Mouse (Mus musculus): ENCODE measurements around the gene Slc35a5. TPM values are rescaled to one million over a fixed set of nuclear protein-coding genes. Genes with fewer than 3 reads are reported as not detected.

Gene Slc35a5
- polyA plus RNA-seq (2014; fragmentation: Nextera tagmentation; extraction: Ambion mirVana), result 14.8 and 18.2 TPM in 2 replicates

GRCm38 (mm10) chr16:45158522-45159388 lies at the start of gene Slc35a5, which contains the start of gene Atg3:
Gene Slc35a5 (minus strand): TSS chr16:45158706.
Gene Atg3 (plus strand): TSS chr16:45158785.
- Histone ChIP-seq H3K36me3 (ENCODE audit: control insufficient read depth, insufficient read depth, low read length) (no peaks in the 10 kb centered on the region), H3K9me3 (ENCODE audit: control insufficient read depth, low read length) (no peaks in the 10 kb centered on the region), H3K4me2 (peak within 1 kb of the TSS; percentile 83), H3K4me1 (ENCODE audit: control insufficient read depth, insufficient read depth, low read length) (peaks cover 8% of the 10 kb centered on the region), H3K27ac (ENCODE audit: low read depth, low read length) (peak within 1 kb of the TSS; percentile 74), H3K4me3 (ENCODE audit: low read depth, low read length) (peak within 1 kb of the TSS; percentile 59), H3K27me3 (ENCODE audit: control insufficient read depth, insufficient read depth, low read length) (no peaks in the 10 kb centered on the region), H3K9ac (ENCODE audit: low read length) (peak within 1 kb of the TSS; percentile 82)
- ATAC-seq (ENCODE audit: low FRiP score), result peak; percentile 99
- peak; percentile 99 for DNase-seq (ENCODE audit: low spot score, missing footprints)
- 0% methylated on average over 48 of the region's 64 CpGs for WGBS

- H3K27me3 ChIP-seq (ENCODE audit: control insufficient read depth, insufficient read depth, low read length), result no peaks in the 10 kb centered on the region
- no peak for DNase-seq (ENCODE audit: low spot score, missing footprints)
- ATAC-seq (ENCODE audit: low FRiP score), result no peak
- H3K4me2 ChIP-seq, result no peak overlapping the region
- H3K9ac ChIP-seq (ENCODE audit: low read length), result no peak overlapping the region
- H3K36me3 ChIP-seq (ENCODE audit: control insufficient read depth, insufficient read depth, low read length), result no peaks in the 10 kb centered on the region
- H3K4me1 ChIP-seq (ENCODE audit: control insufficient read depth, insufficient read depth, low read length), result no peaks in the 10 kb centered on the region
- no peaks in the 10 kb centered on the region for H3K9me3 ChIP-seq (ENCODE audit: control insufficient read depth, low read length)
- H3K27ac ChIP-seq (ENCODE audit: low read depth, low read length), result no peak overlapping the region
- WGBS, result 86% methylated on average over 12 of the region's 12 CpGs
- no peak overlapping the region for H3K4me3 ChIP-seq (ENCODE audit: low read depth, low read length)
These were observed 46.6 kb upstream of the Slc35a5 start for GRCm38 (mm10) chr16:45204859-45205670.

- WGBS, result 92% methylated on average over 4 of the region's 4 CpGs
- no peaks in the 10 kb centered on the region for H3K9me3 ChIP-seq (ENCODE audit: control insufficient read depth, low read length)
These were observed 45.9 kb upstream of the Slc35a5 start for GRCm38 (mm10) chr16:45204438-45204837.

GRCm38 (mm10) chr16:45201395-45201794 lies 42.9 kb upstream of the Slc35a5 start:
- no peak for DNase-seq (ENCODE audit: low spot score, missing footprints)
- WGBS, result 95% methylated on average over 2 of the region's 2 CpGs
- ATAC-seq (ENCODE audit: low FRiP score), result no peak

More at GRCm38 (mm10) chr16:45204438-45204837, 45.9 kb upstream of the Slc35a5 start:
- Histone ChIP-seq H3K4me1 (ENCODE audit: control insufficient read depth, insufficient read depth, low read length) (no peaks in the 10 kb centered on the region), H3K4me3 (ENCODE audit: low read depth, low read length) (no peak overlapping the region), H3K27me3 (ENCODE audit: control insufficient read depth, insufficient read depth, low read length) (no peaks in the 10 kb centered on the region), H3K4me2 (no peak overlapping the region), H3K27ac (ENCODE audit: low read depth, low read length) (no peak overlapping the region), H3K9ac (ENCODE audit: low read length) (no peak overlapping the region), H3K36me3 (ENCODE audit: control insufficient read depth, insufficient read depth, low read length) (no peaks in the 10 kb centered on the region)
- ATAC-seq (ENCODE audit: low FRiP score) (no peak), DNase-seq (ENCODE audit: low spot score, missing footprints) (no peak)

GRCm38 (mm10) chr16:45196816-45197215 lies 38.3 kb upstream of the Slc35a5 start:
- peak; percentile 83 for ATAC-seq (ENCODE audit: low FRiP score)
- WGBS, result 37% methylated on average over 6 of the region's 6 CpGs
- H3K4me2 ChIP-seq, result no peak overlapping the region
- DNase-seq (ENCODE audit: low spot score, missing footprints), result peak; percentile 98
- H3K9me3 ChIP-seq (ENCODE audit: control insufficient read depth, low read length), result no peaks in the 10 kb centered on the region
- no peak overlapping the region for H3K9ac ChIP-seq (ENCODE audit: low read length)
- no peaks in the 10 kb centered on the region for H3K36me3 ChIP-seq (ENCODE audit: control insufficient read depth, insufficient read depth, low read length)
- H3K4me1 ChIP-seq (ENCODE audit: control insufficient read depth, insufficient read depth, low read length), result no peaks in the 10 kb centered on the region
- H3K4me3 ChIP-seq (ENCODE audit: low read depth, low read length), result no peak overlapping the region
- H3K27me3 ChIP-seq (ENCODE audit: control insufficient read depth, insufficient read depth, low read length), result no peaks in the 10 kb centered on the region
- H3K27ac ChIP-seq (ENCODE audit: low read depth, low read length), result no peak overlapping the region

More at GRCm38 (mm10) chr16:45201395-45201794, 42.9 kb upstream of the Slc35a5 start:
- no peak overlapping the region for H3K9ac ChIP-seq (ENCODE audit: low read length)
- H3K4me3 ChIP-seq (ENCODE audit: low read depth, low read length), result no peak overlapping the region
- H3K27me3 ChIP-seq (ENCODE audit: control insufficient read depth, insufficient read depth, low read length), result no peaks in the 10 kb centered on the region
- no peaks in the 10 kb centered on the region for H3K4me1 ChIP-seq (ENCODE audit: control insufficient read depth, insufficient read depth, low read length)
- H3K36me3 ChIP-seq (ENCODE audit: control insufficient read depth, insufficient read depth, low read length), result no peaks in the 10 kb centered on the region
- no peaks in the 10 kb centered on the region for H3K9me3 ChIP-seq (ENCODE audit: control insufficient read depth, low read length)
- no peak overlapping the region for H3K27ac ChIP-seq (ENCODE audit: low read depth, low read length)
- H3K4me2 ChIP-seq, result no peak overlapping the region

- WGBS, result 22% methylated on average over 1 of the region's 1 CpGs
- Histone ChIP-seq H3K36me3 (ENCODE audit: control insufficient read depth, insufficient read depth, low read length) (no peaks in the 10 kb centered on the region), H3K27ac (ENCODE audit: low read depth, low read length) (no peak overlapping the region), H3K9me3 (ENCODE audit: control insufficient read depth, low read length) (no peaks in the 10 kb centered on the region), H3K4me1 (ENCODE audit: control insufficient read depth, insufficient read depth, low read length) (no peaks in the 10 kb centered on the region), H3K4me2 (no peak overlapping the region), H3K9ac (ENCODE audit: low read length) (no peak overlapping the region), H3K27me3 (ENCODE audit: control insufficient read depth, insufficient read depth, low read length) (no peaks in the 10 kb centered on the region), H3K4me3 (ENCODE audit: low read depth, low read length) (no peak overlapping the region)
- peak; percentile 98 for DNase-seq (ENCODE audit: low spot score, missing footprints)
- peak; percentile 79 for ATAC-seq (ENCODE audit: low FRiP score)
These were observed 34.1 kb upstream of the Slc35a5 start for GRCm38 (mm10) chr16:45192613-45193012.

- no peaks in the 10 kb centered on the region for H3K9me3 ChIP-seq (ENCODE audit: control insufficient read depth, low read length)
- no peak overlapping the region for H3K27ac ChIP-seq (ENCODE audit: low read depth, low read length)
- H3K4me3 ChIP-seq (ENCODE audit: low read depth, low read length), result no peak overlapping the region
- no peak overlapping the region for H3K4me2 ChIP-seq
- no peak for DNase-seq (ENCODE audit: low spot score, missing footprints)
- H3K4me1 ChIP-seq (ENCODE audit: control insufficient read depth, insufficient read depth, low read length), result no peaks in the 10 kb centered on the region
- no peak overlapping the region for H3K9ac ChIP-seq (ENCODE audit: low read length)
- ATAC-seq (ENCODE audit: low FRiP score), result no peak
- H3K27me3 ChIP-seq (ENCODE audit: control insufficient read depth, insufficient read depth, low read length), result no peaks in the 10 kb centered on the region
- 90% methylated on average over 5 of the region's 5 CpGs for WGBS
- no peaks in the 10 kb centered on the region for H3K36me3 ChIP-seq (ENCODE audit: control insufficient read depth, insufficient read depth, low read length)
These were observed 23.3 kb upstream of the Slc35a5 start for GRCm38 (mm10) chr16:45181824-45182223.

- Histone ChIP-seq H3K9ac (ENCODE audit: low read length) (no peak overlapping the region), H3K4me1 (ENCODE audit: control insufficient read depth, insufficient read depth, low read length) (no peaks in the 10 kb centered on the region), H3K9me3 (ENCODE audit: control insufficient read depth, low read length) (no peaks in the 10 kb centered on the region), H3K36me3 (ENCODE audit: control insufficient read depth, insufficient read depth, low read length) (0 out of 2 replicates have a peak, but pooled peaks cover 3% of the 10 kb centered on the region), H3K4me3 (ENCODE audit: low read depth, low read length) (no peak overlapping the region), H3K4me2 (no peak overlapping the region), H3K27me3 (ENCODE audit: control insufficient read depth, insufficient read depth, low read length) (no peaks in the 10 kb centered on the region), H3K27ac (ENCODE audit: low read depth, low read length) (no peak overlapping the region)
- WGBS, result 81% methylated on average over 2 of the region's 2 CpGs
- DNase-seq (ENCODE audit: low spot score, missing footprints), result no peak
- no peak for ATAC-seq (ENCODE audit: low FRiP score)
These were observed 20.0 kb upstream of the Slc35a5 start for GRCm38 (mm10) chr16:45178552-45178951.

GRCm38 (mm10) chr16:45159389-45159716 lies 847 bp upstream of the Slc35a5 start:
- Histone ChIP-seq H3K4me3 (ENCODE audit: low read depth, low read length) (peak overlapping the region; percentile 59), H3K27ac (ENCODE audit: low read depth, low read length) (no peak overlapping the region; the same call in 1 of the 2 replicates), H3K27me3 (ENCODE audit: control insufficient read depth, insufficient read depth, low read length) (no peaks in the 10 kb centered on the region), H3K9me3 (ENCODE audit: control insufficient read depth, low read length) (no peaks in the 10 kb centered on the region), H3K9ac (ENCODE audit: low read length) (peak overlapping the region; percentile 72), H3K4me2 (peak overlapping the region; percentile 61), H3K36me3 (ENCODE audit: control insufficient read depth, insufficient read depth, low read length) (no peaks in the 10 kb centered on the region), H3K4me1 (ENCODE audit: control insufficient read depth, insufficient read depth, low read length) (peaks cover 8% of the 10 kb centered on the region)
- DNase-seq (ENCODE audit: low spot score, missing footprints) (no peak), ATAC-seq (ENCODE audit: low FRiP score) (no peak)
- WGBS, result 6% methylated on average over 11 of the region's 11 CpGs
